In the genomic region with DNA sequence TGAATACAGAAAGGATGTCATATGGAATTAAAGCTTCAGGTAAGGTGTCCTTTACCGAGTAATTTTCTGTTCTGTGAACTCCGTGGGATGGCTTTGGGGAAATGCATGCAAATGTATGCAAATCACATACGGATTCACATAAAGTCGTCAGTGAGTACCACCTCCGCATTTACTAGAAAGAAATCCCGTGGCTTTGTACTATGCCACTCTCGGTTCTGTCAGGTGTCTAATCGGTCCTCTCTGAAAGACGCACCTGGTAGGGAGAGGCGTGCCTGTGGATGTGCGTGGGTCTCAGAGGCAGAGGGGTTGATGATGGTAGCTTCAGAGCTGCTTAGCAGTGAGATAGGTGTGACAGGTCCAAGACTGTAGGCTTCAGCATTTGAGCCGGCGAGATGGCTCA, we compare ENCODE assay signal across 22 mouse cellular contexts. TPM values are rescaled to one million over a fixed set of nuclear protein-coding genes. Genes with fewer than 3 reads are reported as not detected.
"Had no signal": no experiment of that assay in that cellular context is flagged by ENCODE, and none has a peak within 500 bp of the region (broad histone marks: within the 10 kb centered on the region; RNA-seq: fewer than 3 reads in every experiment).

No protein-coding gene starts in this region.

- H3K27ac ChIP-seq: kidney, embryonic 15.5 days; limb, embryonic 15.5 days; liver, embryonic 12.5 days; neural tube, embryonic 15.5 days had no signal

- H3K4me2 ChIP-seq: kidney, embryonic 15.5 days; limb, embryonic 15.5 days; liver, embryonic 12.5 days; lung, embryonic 14.5 days; midbrain, embryonic 11.5 days; neural tube, embryonic 15.5 days had no signal

- H3K4me3 ChIP-seq: kidney, embryonic 15.5 days; limb, embryonic 15.5 days; liver, embryonic 12.5 days; myocyte; neural tube, embryonic 15.5 days had no signal

- H3K36me3 ChIP-seq: kidney, embryonic 15.5 days; limb, embryonic 15.5 days; liver, embryonic 12.5 days; neural tube, embryonic 15.5 days had no signal

- H3K4me1 ChIP-seq: kidney, embryonic 15.5 days; limb, embryonic 15.5 days; liver, embryonic 12.5 days; neural tube, embryonic 15.5 days had no signal

- DNase-seq: kidney, adult 2 months; kidney, postnatal 14 days; lung, embryonic 14.5 days; lung, postnatal 10 days; lung, postnatal 4 days; thymus, postnatal 14 days had no signal

- H3K27me3 ChIP-seq: kidney, embryonic 15.5 days; limb, embryonic 15.5 days; liver, embryonic 12.5 days; neural tube, embryonic 15.5 days had no signal

- H3K9me3 ChIP-seq: kidney, embryonic 15.5 days; limb, embryonic 15.5 days; liver, embryonic 12.5 days; neural tube, embryonic 15.5 days had no signal

- ATAC-seq: intestine, embryonic 16.5 days; liver, embryonic 12.5 days had no signal

- H3K9ac ChIP-seq: kidney, embryonic 15.5 days; limb, embryonic 15.5 days; liver, embryonic 12.5 days; lung, embryonic 14.5 days; neural tube, embryonic 15.5 days had no signal

RNA-seq across cellular contexts. Expression of gene Lrrc38, which starts 9.7 kb away (rescaled TPM):
- total RNA-seq: megakaryocyte, adult 5-6 weeks had no signal
- polyA plus RNA-seq: intestine, embryonic 16.5 days; large intestine, adult 2 months; liver, embryonic 12.5 days; liver, embryonic 16.5 days; lung, embryonic 14.5 days; myocyte; small intestine, adult 2 months had no signal

RNA-seq across cellular contexts. Expression of gene Pramel1, which starts 54.4 kb away (rescaled TPM):
- total RNA-seq: layer of hippocampus, adult 8-10 months; layer of hippocampus, postnatal 25 days; megakaryocyte, adult 5-6 weeks had no signal
- polyA plus RNA-seq: intestine, embryonic 16.5 days; kidney, adult 2 months; kidney, embryonic 15.5 days; large intestine, adult 2 months; limb, embryonic 11.5 days; limb, embryonic 15.5 days; liver, embryonic 12.5 days; liver, embryonic 16.5 days; lung, embryonic 14.5 days; midbrain, embryonic 11.5 days; myocyte; neural tube, embryonic 11.5 days; neural tube, embryonic 15.5 days; small intestine, adult 2 months; stomach, embryonic 16.5 days had no signal
